Mouse (Mus musculus): Measurements from ENCODE around the gene Zfp618. TPM values are rescaled to one million over a fixed set of nuclear protein-coding genes. Genes with fewer than 3 reads are reported as not detected.

Zfp618 gene
- polyA plus RNA-seq, 1 experiment = 0.60 TPM

DNA sequence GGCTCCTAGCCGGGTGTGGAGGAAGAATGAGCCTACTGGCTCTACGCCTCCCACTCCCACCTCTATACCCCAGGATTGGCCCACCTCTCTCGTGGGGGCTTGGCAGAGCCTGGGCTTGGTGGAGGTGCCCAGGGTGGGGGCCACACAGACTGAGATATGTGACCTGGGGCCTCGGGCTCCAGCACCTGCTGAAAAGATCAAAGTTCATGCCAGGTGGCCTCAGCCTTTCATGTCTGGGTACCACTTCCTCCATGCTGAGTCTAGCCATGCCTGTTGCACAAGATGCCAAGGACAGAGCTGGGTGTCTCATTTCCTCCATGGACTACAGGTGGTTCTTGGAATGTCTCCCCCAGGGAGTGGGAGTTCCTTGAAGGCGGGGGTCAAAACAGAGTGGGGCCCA is 200.9 kb downstream of the Zfp618 start:
- H3K36me3 ChIP-seq (ENCODE audit: control insufficient read depth, insufficient read depth, low read length) = no peaks in the 10 kb centered on the region
- no peak overlapping the region for H3K27ac ChIP-seq (ENCODE audit: insufficient read depth, low read depth, low read length)
- 36% methylated on average over 5 of the region's 5 CpGs for WGBS
- H3K4me3 ChIP-seq (ENCODE audit: low read depth, low read length) = no peak overlapping the region
- TF ChIP-seq POLR2A (IDR thresholded peaks at IDR 0.05; ENCODE audit: low read depth, low read length) (no peak), CTCF (IDR thresholded peaks at IDR 0.05; ENCODE audit: extremely low read depth, insufficient read length, insufficient replicate concordance, low read depth, low read length) (no peak)
- 0 out of 2 replicates have a peak, but pooled peaks cover 3% of the 10 kb centered on the region for H3K27me3 ChIP-seq (ENCODE audit: control insufficient read depth, insufficient read depth, low read length)
- H3K4me1 ChIP-seq (ENCODE audit: control insufficient read depth, insufficient read depth, insufficient read length, low read length) = no peaks in the 10 kb centered on the region; the same call in 1 of the 2 replicates

DNA sequence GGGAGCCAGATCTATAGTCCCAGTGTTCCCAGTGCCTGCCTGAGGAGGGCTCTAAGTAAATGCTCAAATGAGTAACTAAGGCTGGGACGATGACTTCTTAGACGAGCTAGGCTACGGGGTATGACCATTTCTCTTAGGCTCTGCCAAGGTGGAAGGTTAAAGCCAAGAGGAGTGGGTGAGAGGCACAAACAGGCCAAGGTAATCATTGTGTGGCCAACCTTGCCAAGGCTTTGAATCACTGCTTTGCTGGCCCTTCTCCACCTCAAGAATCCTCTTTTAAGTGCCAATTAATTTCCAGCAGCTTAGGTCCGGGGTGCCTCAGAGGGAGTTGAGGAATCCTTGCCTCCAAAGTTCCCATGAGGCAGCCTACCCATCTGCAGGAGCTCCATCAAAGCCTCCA is 204.7 kb downstream of the Zfp618 start:
- H3K27me3 ChIP-seq (ENCODE audit: control insufficient read depth, insufficient read depth, low read length) = 0 out of 2 replicates have a peak, but pooled peaks cover 3% of the 10 kb centered on the region
- 77% methylated on average over 4 of the region's 4 CpGs for WGBS
- TF ChIP-seq POLR2A (IDR thresholded peaks at IDR 0.05; ENCODE audit: low read depth, low read length) (no peak), CTCF (IDR thresholded peaks at IDR 0.05; ENCODE audit: extremely low read depth, insufficient read length, insufficient replicate concordance, low read depth, low read length) (no peak)
- no peak overlapping the region for H3K27ac ChIP-seq (ENCODE audit: insufficient read depth, low read depth, low read length)
- H3K4me3 ChIP-seq (ENCODE audit: low read depth, low read length) = no peak overlapping the region
- H3K4me1 ChIP-seq (ENCODE audit: control insufficient read depth, insufficient read depth, insufficient read length, low read length) = no peaks in the 10 kb centered on the region; the same call in 1 of the 2 replicates
- H3K36me3 ChIP-seq (ENCODE audit: control insufficient read depth, insufficient read depth, low read length) = no peaks in the 10 kb centered on the region

DNA sequence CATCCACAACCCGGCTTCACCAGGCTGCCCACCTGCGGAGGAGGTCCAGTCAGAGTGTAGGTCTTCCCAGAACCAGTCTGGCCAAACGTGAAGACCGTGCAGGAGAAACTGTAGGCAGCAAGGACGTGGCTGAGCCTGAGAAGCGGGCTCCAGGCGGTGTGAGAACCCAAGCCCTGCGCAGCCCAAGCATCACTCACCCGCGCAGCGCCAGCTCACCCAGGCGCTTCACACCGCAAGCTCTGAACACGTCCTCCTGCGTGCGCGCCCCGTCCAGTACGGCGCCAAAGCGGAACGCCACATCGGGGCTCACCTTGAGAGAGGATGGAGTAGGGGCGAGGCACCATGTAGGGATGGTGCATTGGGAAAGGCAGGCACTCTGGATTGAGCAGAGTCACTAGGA is 205.7 kb downstream of the Zfp618 start:
- Histone ChIP-seq H3K4me3 (ENCODE audit: low read depth, low read length) (peak overlapping the region; percentile 29), H3K36me3 (ENCODE audit: control insufficient read depth, insufficient read depth, low read length) (no peaks in the 10 kb centered on the region), H3K27ac (ENCODE audit: insufficient read depth, low read depth, low read length) (no peak overlapping the region), H3K27me3 (ENCODE audit: control insufficient read depth, insufficient read depth, low read length) (0 out of 2 replicates have a peak, but pooled peaks cover 3% of the 10 kb centered on the region), H3K4me1 (ENCODE audit: control insufficient read depth, insufficient read depth, insufficient read length, low read length) (no peaks in the 10 kb centered on the region; the same call in 1 of the 2 replicates)
- 16% methylated on average over 24 of the region's 24 CpGs for WGBS
- TF ChIP-seq POLR2A (IDR thresholded peaks at IDR 0.05; ENCODE audit: low read depth, low read length) (no peak), CTCF (IDR thresholded peaks at IDR 0.05; ENCODE audit: extremely low read depth, insufficient read length, insufficient replicate concordance, low read depth, low read length) (no peak)

DNA sequence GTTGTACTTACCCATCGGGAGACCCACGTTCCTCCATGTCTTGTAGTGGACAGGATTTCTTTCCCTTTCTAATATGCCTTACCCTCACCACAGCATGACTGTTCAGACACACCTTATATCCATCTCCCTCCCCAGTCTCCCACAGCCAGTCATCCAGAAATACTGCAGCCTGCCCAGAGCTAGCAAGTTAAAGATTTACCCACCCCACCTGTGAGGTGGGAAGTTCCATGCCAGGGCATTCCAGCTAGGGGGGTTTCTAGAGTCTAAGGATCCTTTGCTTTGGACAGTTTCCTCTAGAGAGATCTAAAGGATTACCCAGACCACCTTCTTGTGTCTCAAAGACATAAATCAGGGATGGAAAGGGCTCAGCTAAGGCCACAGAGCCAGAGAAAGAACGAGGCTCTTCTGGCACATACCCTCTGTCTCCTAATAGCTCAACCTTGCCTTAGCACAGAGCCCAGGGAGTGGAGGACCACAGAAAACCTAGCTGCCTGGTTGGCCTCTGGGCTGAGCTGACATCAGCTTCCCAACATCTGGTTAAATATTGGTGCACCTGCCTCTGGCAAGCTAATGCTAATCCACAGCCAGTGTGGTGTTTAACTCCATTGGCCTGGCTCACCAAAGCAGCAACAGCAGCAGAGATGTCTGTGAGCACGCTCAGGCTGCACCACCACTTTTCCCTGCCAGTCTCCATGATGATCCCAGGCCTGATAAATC is 206.8 kb downstream of the Zfp618 start, which contains the start of gene Kif12:
TSS of gene Kif12 (minus strand) at position 163 of the 717 bp plus-strand sequence.
- H3K27me3 ChIP-seq (ENCODE audit: control insufficient read depth, insufficient read depth, low read length) = 0 out of 2 replicates have a peak, but pooled peaks cover 3% of the 10 kb centered on the region
- TF ChIP-seq POLR2A (IDR thresholded peaks at IDR 0.05; ENCODE audit: low read depth, low read length) = no peak
- TF ChIP-seq CTCF (IDR thresholded peaks at IDR 0.05; ENCODE audit: extremely low read depth, insufficient read length, insufficient replicate concordance, low read depth, low read length) = no peak
- H3K4me3 ChIP-seq (ENCODE audit: low read depth, low read length) = peak within 1 kb of the TSS; percentile 29
- H3K27ac ChIP-seq (ENCODE audit: insufficient read depth, low read depth, low read length) = no peak within 1 kb of the TSS
- H3K36me3 ChIP-seq (ENCODE audit: control insufficient read depth, insufficient read depth, low read length) = no peaks in the 10 kb centered on the region
- no peaks in the 10 kb centered on the region; the same call in 1 of the 2 replicates for H3K4me1 ChIP-seq (ENCODE audit: control insufficient read depth, insufficient read depth, insufficient read length, low read length)
- 17% methylated on average over 4 of the region's 4 CpGs for WGBS

DNA sequence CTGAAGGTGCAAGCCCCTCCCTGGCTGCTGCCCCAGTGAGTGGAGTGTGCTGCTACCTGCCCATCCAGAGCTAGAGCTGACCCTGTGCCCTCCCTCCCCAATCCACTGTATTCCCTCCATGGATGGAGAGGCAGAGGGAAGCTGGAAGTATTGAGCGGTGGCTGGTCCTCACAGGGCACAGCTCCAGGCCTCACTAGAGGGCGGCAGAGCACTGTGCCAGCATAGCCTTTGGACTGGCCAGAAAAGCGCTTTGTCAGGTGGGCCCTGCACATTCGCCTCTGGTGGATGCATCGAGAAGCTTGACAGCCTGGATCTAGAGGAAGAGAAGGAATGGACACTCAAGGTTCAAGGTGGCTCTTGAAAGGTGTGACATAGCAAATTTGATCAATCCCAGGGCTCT is 216.2 kb downstream of the Zfp618 start:
- Histone ChIP-seq H3K27ac (ENCODE audit: insufficient read depth, low read depth, low read length) (no peak overlapping the region), H3K27me3 (ENCODE audit: control insufficient read depth, insufficient read depth, low read length) (no peaks in the 10 kb centered on the region), H3K4me3 (ENCODE audit: low read depth, low read length) (no peak overlapping the region), H3K36me3 (ENCODE audit: control insufficient read depth, insufficient read depth, low read length) (no peaks in the 10 kb centered on the region), H3K4me1 (ENCODE audit: control insufficient read depth, insufficient read depth, insufficient read length, low read length) (no peaks in the 10 kb centered on the region; the same call in 1 of the 2 replicates)
- whole genome bisulfite sequencing = 6% methylated on average over 5 of the region's 5 CpGs
- TF ChIP-seq POLR2A (IDR thresholded peaks at IDR 0.05; ENCODE audit: low read depth, low read length) (no peak), CTCF (IDR thresholded peaks at IDR 0.05; ENCODE audit: extremely low read depth, insufficient read length, insufficient replicate concordance, low read depth, low read length) (peak; percentile 52; the same call in 1 of the 2 replicates)

DNA sequence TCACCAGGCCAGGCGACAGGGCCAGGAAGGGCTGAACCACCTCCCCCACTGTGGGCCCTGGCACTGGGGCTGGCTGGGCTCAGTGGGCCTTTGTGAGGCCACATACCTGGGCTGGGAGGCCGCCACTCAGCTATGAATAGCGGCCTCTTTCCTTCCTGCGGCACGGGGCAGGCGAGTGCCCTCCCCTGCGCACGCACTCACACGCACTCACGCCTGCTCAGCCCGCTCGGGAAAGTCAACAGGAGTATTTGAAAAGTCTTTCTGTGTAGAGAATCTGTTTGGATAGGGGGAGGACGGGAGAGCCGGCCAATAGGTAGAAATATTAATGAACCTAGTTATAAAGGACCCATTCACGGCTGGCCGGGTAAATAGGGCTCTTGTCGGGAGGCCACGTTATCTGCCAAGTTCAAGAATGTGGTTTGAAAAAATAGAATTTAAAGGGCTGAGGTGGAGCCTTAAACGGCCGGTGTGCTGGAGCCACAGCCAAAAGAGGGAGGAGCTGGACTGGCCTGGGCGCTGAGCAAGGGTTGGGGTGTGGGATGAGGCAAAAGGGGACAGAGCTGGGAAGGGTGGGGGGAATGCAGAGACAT is 221.0 kb downstream of the Zfp618 start:
- H3K4me3 ChIP-seq (ENCODE audit: low read depth, low read length) = no peak overlapping the region
- 26% methylated on average over 21 of the region's 21 CpGs for WGBS
- H3K27me3 ChIP-seq (ENCODE audit: control insufficient read depth, insufficient read depth, low read length) = no peaks in the 10 kb centered on the region
- no peak for TF ChIP-seq POLR2A (IDR thresholded peaks at IDR 0.05; ENCODE audit: low read depth, low read length)
- TF ChIP-seq CTCF (IDR thresholded peaks at IDR 0.05; ENCODE audit: extremely low read depth, insufficient read length, insufficient replicate concordance, low read depth, low read length) = no peak
- H3K4me1 ChIP-seq (ENCODE audit: control insufficient read depth, insufficient read depth, insufficient read length, low read length) = no peaks in the 10 kb centered on the region; the same call in 1 of the 2 replicates
- no peak overlapping the region for H3K27ac ChIP-seq (ENCODE audit: insufficient read depth, low read depth, low read length)
- no peaks in the 10 kb centered on the region for H3K36me3 ChIP-seq (ENCODE audit: control insufficient read depth, insufficient read depth, low read length)

Other genes starting within 250 kb of the Zfp618 start
- 1.4 and 4.2 TPM in 2 replicates for gene Ambp, start 189.2 kb downstream of the Zfp618 start, polyA plus RNA-seq (2012; rRNA removed)
- 3.7 and 3.8 TPM in 2 replicates for gene Kif12, start 206.6 kb downstream of the Zfp618 start, polyA plus RNA-seq (2012; rRNA removed)
- gene Col27a1, start 248.4 kb downstream of the Zfp618 start, polyA plus RNA-seq (2012; rRNA removed) = 5.4 and 6.3 TPM in 2 replicates

All from small intestine, adult 2 months (tissue).